Mouse (Mus musculus): ENCODE data around the gene Errfi1.

Gene Errfi1

DNA sequence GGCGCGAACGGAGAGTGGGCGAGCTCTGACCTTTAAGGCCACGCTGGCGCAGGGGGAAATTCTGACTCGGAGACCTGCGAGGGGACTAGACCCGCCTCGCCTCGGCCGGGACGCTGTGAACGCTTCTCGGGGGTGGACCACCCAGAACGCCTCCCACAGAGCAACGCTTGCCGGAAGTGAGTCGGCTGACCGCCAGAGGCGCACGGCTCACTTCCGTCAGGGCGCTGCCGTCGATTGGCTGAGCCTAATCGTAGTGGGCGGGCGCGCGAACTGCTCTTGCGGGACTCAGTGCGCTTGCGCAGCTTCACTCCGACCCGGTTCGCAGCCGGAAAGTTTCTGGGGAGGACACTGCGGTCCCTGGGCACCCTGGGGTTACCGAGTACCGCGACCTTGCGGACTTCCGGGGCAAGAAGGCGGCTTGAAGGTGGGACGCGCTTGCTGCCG, 60.6 kb downstream of the Errfi1 start, which contains the start of the genes Park7 and Tnfrsf9:
Gene Park7, minus strand, starts transcription at position 148 of the 444 bp plus-strand sequence.
Gene Tnfrsf9, plus strand, starts transcription at position 273 of the 444 bp plus-strand sequence.
- peak; percentile 95 to 96 for DNase-seq (ENCODE audit: low spot score in 2 of 2)

DNA sequence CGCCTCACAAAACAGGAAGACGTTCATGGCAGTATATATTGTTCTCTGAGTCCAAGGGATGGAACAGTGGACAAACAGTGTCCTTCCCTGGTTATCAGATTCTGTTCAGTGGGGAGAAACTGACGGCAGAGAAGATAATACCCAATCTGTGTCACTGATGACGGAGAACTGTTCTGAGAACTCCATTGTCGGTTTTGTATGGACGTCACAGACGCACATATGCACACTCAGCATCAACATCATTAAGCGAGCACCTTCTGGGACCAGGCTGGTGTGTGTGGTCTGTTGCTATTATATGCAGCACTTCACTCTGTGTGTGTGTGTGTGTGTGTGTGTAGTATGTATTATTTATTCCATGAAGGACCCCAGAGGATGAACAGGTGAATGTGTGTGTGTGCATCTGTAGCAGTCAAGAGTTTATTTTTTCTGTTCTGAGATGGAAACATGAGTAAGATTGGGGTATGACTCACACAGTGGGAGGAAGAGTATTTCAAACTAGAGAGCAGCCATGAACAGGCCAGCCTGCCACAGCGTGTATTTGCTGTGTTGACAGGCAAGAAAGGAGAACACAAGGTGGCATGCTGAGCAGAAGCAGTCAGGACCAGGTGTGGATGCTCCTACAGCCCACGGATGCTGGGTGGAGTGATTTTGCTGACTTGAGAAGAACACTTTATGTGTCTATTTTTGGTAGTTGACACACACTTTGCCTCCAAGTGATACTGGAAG, 61.6 kb downstream of the Errfi1 start:
- DNase-seq (ENCODE audit: low spot score in 2 of 2), result no peak

DNA sequence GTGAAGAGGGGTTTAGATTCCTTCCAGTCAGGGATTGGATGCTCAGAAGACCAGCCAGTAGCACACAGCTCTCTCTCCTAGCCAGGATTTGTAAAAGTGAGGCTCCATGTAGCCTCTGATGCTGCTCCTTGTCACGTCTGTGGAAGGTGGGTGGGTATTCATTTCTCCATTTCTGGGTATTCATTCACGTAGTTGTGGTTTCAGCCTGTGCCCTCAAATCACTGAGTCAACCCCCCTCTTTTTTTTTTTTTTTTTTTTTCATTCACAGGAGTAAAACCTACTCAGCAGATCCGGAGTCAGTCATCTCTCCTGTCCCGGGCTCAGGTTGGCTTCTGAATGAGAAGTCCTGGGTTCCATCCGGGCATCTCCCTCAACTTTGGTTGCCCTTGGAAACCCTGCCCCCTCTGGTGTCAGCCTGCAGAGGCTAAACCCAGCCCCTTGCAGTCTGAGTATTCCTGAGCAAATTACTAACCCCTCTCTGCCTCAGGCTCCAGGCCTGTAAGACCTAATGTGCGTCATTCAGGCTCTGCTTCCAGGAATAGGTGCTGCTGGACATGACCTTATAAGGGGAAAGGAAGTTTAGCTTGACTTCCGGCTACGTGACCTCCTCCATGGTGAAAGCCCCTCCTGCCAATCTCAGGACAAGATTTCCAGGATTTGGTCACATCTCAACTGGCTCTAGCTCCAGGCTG, 63.8 kb downstream of the Errfi1 start:
- DNase-seq (ENCODE audit: low spot score in 2 of 2), result no peak

Measured in spleen, postnatal 36 days (tissue).